In the genomic region with DNA sequence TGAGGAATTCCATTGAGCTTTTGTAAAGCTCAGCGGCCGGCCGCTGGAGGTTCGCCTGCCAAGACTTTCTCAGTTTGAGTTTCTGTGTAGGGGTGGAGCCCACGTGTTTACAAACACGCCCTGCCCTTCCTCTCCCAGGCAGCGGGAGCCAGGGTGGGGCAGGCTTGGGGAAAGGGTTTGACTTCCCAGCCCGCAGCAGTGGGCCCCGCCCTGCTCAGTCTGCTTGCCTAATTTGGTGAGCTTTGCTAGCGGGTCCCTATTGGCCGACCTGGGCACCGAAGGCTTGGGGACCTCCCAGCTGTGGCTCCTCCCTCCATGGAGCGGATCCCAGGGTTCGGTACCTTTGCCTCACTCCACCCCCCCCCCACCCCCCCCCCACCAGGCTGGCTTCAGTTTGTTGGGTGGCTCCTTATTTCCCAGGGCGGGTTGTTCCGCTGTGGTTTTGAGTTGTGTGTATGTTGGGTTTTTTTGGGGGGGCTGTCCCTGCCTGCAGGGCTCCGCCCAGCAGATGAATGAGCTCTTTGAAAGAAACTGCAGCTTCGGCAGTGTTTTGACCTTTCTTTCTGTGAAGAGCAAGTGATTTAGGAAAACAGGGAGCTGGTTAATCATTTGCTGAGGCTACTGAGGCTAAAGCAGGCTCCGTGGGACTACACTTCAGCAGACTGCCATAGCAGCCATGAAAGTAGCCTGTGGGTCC, we compare ENCODE assay signal across 8 mouse cellular contexts. TPM values are rescaled to one million over a fixed set of nuclear protein-coding genes. Genes with fewer than 3 reads are reported as not detected.
DNase-seq lines count a peak whose midpoint lies in the region; ATAC-seq and TF ChIP-seq lines count a peak whose summit lies in the region.

No protein-coding gene starts in this region.

- no peak for TF ChIP-seq CTCF in brain, embryonic 14.5 days (IDR thresholded peaks at IDR 0.05; ENCODE audit: borderline replicate concordance, extremely low read depth, insufficient read depth, insufficient read length)
- TF ChIP-seq CTCF in lung, postnatal 0 days (IDR thresholded peaks at IDR 0.05) = no peak
- no peak for TF ChIP-seq CTCF in olfactory bulb, adult 2 months (IDR thresholded peaks at IDR 0.05; ENCODE audit: insufficient read depth, low read depth, low read length)

- ATAC-seq in forebrain, embryonic 11.5 days (replicated peaks; ENCODE audit: low FRiP score) = peak; percentile 89
- peak; percentile 96 for ATAC-seq in lung, postnatal 0 days

- no peak for TF ChIP-seq POLR2A in brain, embryonic 14.5 days (IDR thresholded peaks at IDR 0.05; ENCODE audit: borderline replicate concordance, extremely low read depth, insufficient read depth, insufficient read length, poor library complexity, severe bottlenecking)
- TF ChIP-seq POLR2A in olfactory bulb, adult 2 months (IDR thresholded peaks at IDR 0.05; ENCODE audit: insufficient read depth, low read depth, low read length) = no peak

- H3K4me3 ChIP-seq in ES-E14 (ENCODE audit: insufficient read depth in 1 of 2, low read depth in 1 of 2, low read length in 2 of 2, poor library complexity in 1 of 2, severe bottlenecking in 1 of 2) = peak overlapping the region; percentile 49 to 55
- H3K4me3 ChIP-seq in forebrain, embryonic 11.5 days (ENCODE audit: low read depth, low read length) = peak overlapping the region; percentile 28
- H3K4me3 ChIP-seq in lung, postnatal 0 days (ENCODE audit: low read depth, low read length) = peak overlapping the region; percentile 19; the same call in 1 of the 2 replicates
- H3K4me3 ChIP-seq in olfactory bulb, adult 2 months (ENCODE audit: insufficient read depth, low read depth, low read length) = peak overlapping the region; percentile 13; the same call in 1 of the 2 replicates

- no peaks in the 10 kb centered on the region for H3K27me3 ChIP-seq in forebrain, embryonic 11.5 days (ENCODE audit: control insufficient read depth, insufficient read depth, low read length)
- no peaks in the 10 kb centered on the region for H3K27me3 ChIP-seq in lung, postnatal 0 days (replicated peaks; ENCODE audit: insufficient read depth, low read length)

- intact Hi-C loops in heart, postnatal 10 days (cut with DNase I) = loop anchor here (10.0 kb wide), 3 partner anchors 226 to 1196 kb away; partner anchors contain the start of gene Sdk1

- H3K9me3 ChIP-seq in ES-E14 (ENCODE audit: control insufficient read depth, insufficient read depth, low read depth, low read length) = no peaks in the 10 kb centered on the region
- no peaks in the 10 kb centered on the region for H3K9me3 ChIP-seq in forebrain, embryonic 11.5 days (ENCODE audit: control insufficient read depth, low read length)
- no peaks in the 10 kb centered on the region for H3K9me3 ChIP-seq in lung, postnatal 0 days (ENCODE audit: low read length)

- H3K4me1 ChIP-seq in ES-E14 (ENCODE audit: control insufficient read depth in 2 of 2, insufficient read depth in 2 of 2, low read length in 2 of 2, poor library complexity in 1 of 2) = peaks cover 14 to 49% of the 10 kb centered on the region in 2 experiments
- H3K4me1 ChIP-seq in forebrain, embryonic 11.5 days (replicated peaks; ENCODE audit: control insufficient read depth, insufficient read depth, low read length) = peaks cover 15% of the 10 kb centered on the region
- H3K4me1 ChIP-seq in lung, postnatal 0 days (ENCODE audit: insufficient read depth, low read depth, low read length) = peaks cover 13% of the 10 kb centered on the region
- H3K4me1 ChIP-seq in olfactory bulb, adult 2 months (ENCODE audit: control insufficient read depth, insufficient read depth, low read length) = peaks cover 45% of the 10 kb centered on the region

- in situ Hi-C loops in ES-E14 (cut with MboI; ENCODE audit: low sequenced_read_pairs in 2 of 2, unreplicated experiment in 2 of 2) = loop anchor here in 1 of 2 experiments (10.0 kb wide), 1 partner anchor 76 kb away; no protein-coding TSS in a partner anchor

- TF ChIP-seq EP300 in lung, postnatal 0 days (IDR thresholded peaks at IDR 0.05) = peak; percentile 93

- peak overlapping the region; percentile 53 for H3K4me2 ChIP-seq in forebrain, embryonic 11.5 days (ENCODE audit: low read depth, low read length, severe bottlenecking)
- peak overlapping the region; percentile 66 for H3K4me2 ChIP-seq in lung, postnatal 0 days (replicated peaks; ENCODE audit: low read depth, low read length)

- H3K9ac ChIP-seq in ES-E14 (ENCODE audit: insufficient read depth, low read depth, low read length, poor library complexity, severe bottlenecking) = peak overlapping the region; percentile 67
- H3K9ac ChIP-seq in forebrain, embryonic 11.5 days (ENCODE audit: low read length) = 0 out of 2 replicates have a peak overlapping the region, but pooled peaks have one; percentile 1
- H3K9ac ChIP-seq in lung, postnatal 0 days (replicated peaks; ENCODE audit: low read depth) = peak overlapping the region; percentile 16; the same call in 1 of the 2 replicates

- peaks cover 4% of the 10 kb centered on the region; the same call in 1 of the 2 replicates for H3K36me3 ChIP-seq in ES-E14 (ENCODE audit: control insufficient read depth, insufficient read depth, low read length, poor library complexity, severe bottlenecking)
- H3K36me3 ChIP-seq in forebrain, embryonic 11.5 days (ENCODE audit: control insufficient read depth, insufficient read depth, low read length) = no peaks in the 10 kb centered on the region; the same call in 1 of the 2 replicates
- H3K36me3 ChIP-seq in lung, postnatal 0 days (ENCODE audit: insufficient read depth, low read length) = peaks cover 5% of the 10 kb centered on the region

- WGBS in forebrain, embryonic 11.5 days = 0% methylated on average over 19 of the region's 19 CpGs
- 0% methylated on average over 17 of the region's 19 CpGs for WGBS in lung, postnatal 0 days
- 6% methylated on average over 19 of the region's 19 CpGs for WGBS in olfactory bulb, adult 2 months

- H3K27ac ChIP-seq in ES-E14 (ENCODE audit: insufficient read depth, low read depth, low read length, poor library complexity, severe bottlenecking) = peak overlapping the region; percentile 94
- H3K27ac ChIP-seq in forebrain, embryonic 11.5 days (ENCODE audit: low read depth, low read length) = peak overlapping the region; percentile 55
- peak overlapping the region; percentile 92 for H3K27ac ChIP-seq in lung, postnatal 0 days (ENCODE audit: low read length)
- no peak overlapping the region; the same call in 1 of the 2 replicates for H3K27ac ChIP-seq in olfactory bulb, adult 2 months (ENCODE audit: insufficient read depth, low read depth, low read length)

- peak; percentile 97 for DNase-seq in ES-E14 (ENCODE audit: low read depth, low spot score)
- DNase-seq in brain, embryonic 14.5 days (ENCODE audit: low read depth) = peak; percentile 92
- DNase-seq in forebrain, embryonic 11.5 days (ENCODE audit: low spot score) = peak; percentile 91
- DNase-seq in heart, postnatal 10 days = peak; percentile 94 to 97
- DNase-seq in kidney, postnatal 36 days = peak; percentile 97 to 99
- DNase-seq in lung, postnatal 0 days (ENCODE audit: low spot score) = peak; percentile 99
- DNase-seq in thymus, postnatal 14 days = peak; percentile 90

TF ChIP-seq in ES-E14, 5 proteins besides CTCF, POLR2A, EP300 and RAD21:
- TF ChIP-seq MAFK (IDR thresholded peaks at IDR 0.05; ENCODE audit: insufficient read depth, low read depth, low read length) (no peak), ZC3H11A (IDR thresholded peaks at IDR 0.05; ENCODE audit: borderline replicate concordance, low read depth, low read length) (no peak), ZNF384 (IDR thresholded peaks at IDR 0.05; ENCODE audit: low read depth, low read length) (no peak), HCFC1 (IDR thresholded peaks at IDR 0.05; ENCODE audit: borderline replicate concordance, insufficient read depth, low read length) (no peak), CHD2 (IDR thresholded peaks at IDR 0.05; ENCODE audit: low read depth, low read length) (no peak)

RNA-seq across cellular contexts. Expression of gene Ap5z1, which starts 23.1 kb away (rescaled TPM):
- 17.4 and 26.3 TPM in 2 replicates for total RNA-seq in ES-E14 (2012; rRNA removed)
- 26.2 and 35.1 TPM in 2 replicates for polyA plus RNA-seq in brain, embryonic 14.5 days (2012; rRNA removed)
- polyA plus RNA-seq in forebrain, embryonic 11.5 days (2014; fragmentation: Nextera tagmentation; extraction: Ambion mirVana) = 12.8 and 13.1 TPM in 2 replicates
- total RNA-seq in heart, postnatal 10 days (2021) = 1 to 10 TPM; 6.4 to 8.1 TPM
- polyA plus RNA-seq in lung, postnatal 0 days (2015; fragmentation: Nextera tagmentation; extraction: Ambion mirVana) = 6.2 and 7.2 TPM in 2 replicates
- not detected in 2 replicates for polyA plus RNA-seq in olfactory bulb, adult 2 months (2012; ENCODE audit: insufficient read depth, insufficient read length, low replicate concordance, missing spikeins)

RNA-seq across cellular contexts. Expression of gene Foxk1, which starts 39.3 kb away (rescaled TPM):
- total RNA-seq in ES-E14 (2012; rRNA removed) = 9.9 and 10.7 TPM in 2 replicates
- 12.5 and 22.1 TPM in 2 replicates for polyA plus RNA-seq in brain, embryonic 14.5 days (2012; rRNA removed)
- 5.0 and 6.1 TPM in 2 replicates for polyA plus RNA-seq in forebrain, embryonic 11.5 days (2014; fragmentation: Nextera tagmentation; extraction: Ambion mirVana)
- total RNA-seq in heart, postnatal 10 days (2021) = 10 to 100 TPM; 16.8 to 19.0 TPM
- polyA plus RNA-seq in lung, postnatal 0 days (2015; fragmentation: Nextera tagmentation; extraction: Ambion mirVana) = 4.3 and 5.1 TPM in 2 replicates
- not detected in 2 replicates for polyA plus RNA-seq in olfactory bulb, adult 2 months (2012; ENCODE audit: insufficient read depth, insufficient read length, low replicate concordance, missing spikeins)

Comparison
In these comparisons a context has a peak if more than half of its experiments do, and no peak if none do; other contexts are left out.
1. H3K9ac ChIP-seq: peak in every context shown above with its lines; median percentile 67 in ES-E14; 16 in lung, postnatal 0 days; 1 in forebrain, embryonic 11.5 days.